Mouse (Mus musculus): ENCODE measurements around the gene Zzz3. TPM values are rescaled to one million over a fixed set of nuclear protein-coding genes. Genes with fewer than 3 reads are reported as not detected.

The Zzz3 gene
- polyA plus RNA-seq, 1 experiment from 2014 or later, result 29.7 TPM

Other genes starting within 250 kb of the Zzz3 start
- 4.4 and 5.7 TPM in 2 replicates for gene Gipc2, start 229.2 kb upstream of the Zzz3 start, polyA plus RNA-seq (2015; fragmentation: Nextera tagmentation; extraction: Ambion mirVana)
- gene Dnajb4, start 185.2 kb upstream of the Zzz3 start, polyA plus RNA-seq (2015; fragmentation: Nextera tagmentation; extraction: Ambion mirVana), result 38.5 and 43.4 TPM in 2 replicates
- gene Fubp1, start 185.1 kb upstream of the Zzz3 start, polyA plus RNA-seq (2015; fragmentation: Nextera tagmentation; extraction: Ambion mirVana), result 267 and 280 TPM in 2 replicates
- gene Nexn, start 129.1 kb upstream of the Zzz3 start, polyA plus RNA-seq (2015; fragmentation: Nextera tagmentation; extraction: Ambion mirVana), result 2.1 and 4.0 TPM in 2 replicates
- gene Miga1, start 55.1 kb upstream of the Zzz3 start, polyA plus RNA-seq (2015; fragmentation: Nextera tagmentation; extraction: Ambion mirVana), result 17.2 and 20.3 TPM in 2 replicates
- gene Usp33, start 49.0 kb upstream of the Zzz3 start, polyA plus RNA-seq (2015; fragmentation: Nextera tagmentation; extraction: Ambion mirVana), result 87.9 and 104 TPM in 2 replicates